Mouse (Mus musculus): ENCODE measurements at regions not wholly inside any gene's neighbourhood (a gene's known extent, or its start where the extent isn't known, plus 50 kb on each side); places are given as distances from the start of the nearest gene placed in this dataset.

DNA sequence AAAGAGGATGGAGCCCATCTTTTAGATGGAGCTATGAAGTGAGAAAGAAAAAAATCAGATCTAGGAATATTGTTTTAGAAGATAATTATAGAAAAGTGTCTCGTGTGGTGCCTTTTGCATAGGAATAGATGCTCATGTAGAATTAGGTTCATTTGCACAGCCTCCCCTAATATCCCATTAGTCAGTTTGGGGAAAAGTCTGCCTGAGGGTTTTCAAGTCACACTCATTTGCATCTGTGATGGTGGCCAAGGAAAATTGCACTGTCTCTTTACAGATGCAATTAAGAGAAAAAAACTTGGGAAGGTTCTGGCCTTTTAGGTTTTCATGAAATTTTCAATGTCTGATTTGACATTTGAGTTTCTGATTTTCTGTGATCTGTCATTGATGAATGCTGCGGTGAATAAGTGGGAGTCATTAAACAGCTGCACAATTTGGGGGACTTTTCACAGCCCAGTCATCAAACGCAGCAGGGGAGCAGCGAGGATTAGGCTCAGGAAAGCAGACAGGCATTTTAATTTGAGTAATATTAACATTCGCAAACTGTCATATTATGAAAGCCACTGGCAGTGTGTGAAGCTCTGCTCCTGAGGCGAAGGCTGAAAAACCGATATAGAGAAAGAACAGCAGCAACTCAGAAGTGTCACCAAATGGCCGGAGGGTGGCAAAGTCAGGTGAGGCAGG is 281.5 kb upstream of the Cxadr start:
- DNase-seq (ENCODE audit: low spot score in 2 of 2), result peak; percentile 3 to 12

DNA sequence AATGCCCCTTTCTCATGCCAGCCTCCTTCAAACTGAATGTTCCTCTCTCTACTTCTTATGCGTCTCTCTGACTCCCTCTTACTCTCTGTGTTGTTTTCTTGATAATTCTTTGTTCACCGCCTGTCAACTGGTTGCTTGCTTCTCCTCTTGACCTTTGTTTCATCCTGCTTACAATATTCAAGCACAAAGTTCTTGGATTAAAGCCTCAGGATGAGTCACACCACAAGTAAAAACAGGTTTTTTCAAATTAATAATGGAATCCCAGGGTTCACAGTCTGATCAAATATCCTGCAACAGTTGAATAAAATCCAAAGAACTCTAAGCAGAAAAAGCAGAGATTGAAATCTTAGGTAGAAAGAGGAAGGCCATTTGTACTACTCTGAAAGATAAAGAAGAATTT is 285.9 kb upstream of the Cxadr start:
- no peak for DNase-seq (ENCODE audit: low spot score in 2 of 2)

DNA sequence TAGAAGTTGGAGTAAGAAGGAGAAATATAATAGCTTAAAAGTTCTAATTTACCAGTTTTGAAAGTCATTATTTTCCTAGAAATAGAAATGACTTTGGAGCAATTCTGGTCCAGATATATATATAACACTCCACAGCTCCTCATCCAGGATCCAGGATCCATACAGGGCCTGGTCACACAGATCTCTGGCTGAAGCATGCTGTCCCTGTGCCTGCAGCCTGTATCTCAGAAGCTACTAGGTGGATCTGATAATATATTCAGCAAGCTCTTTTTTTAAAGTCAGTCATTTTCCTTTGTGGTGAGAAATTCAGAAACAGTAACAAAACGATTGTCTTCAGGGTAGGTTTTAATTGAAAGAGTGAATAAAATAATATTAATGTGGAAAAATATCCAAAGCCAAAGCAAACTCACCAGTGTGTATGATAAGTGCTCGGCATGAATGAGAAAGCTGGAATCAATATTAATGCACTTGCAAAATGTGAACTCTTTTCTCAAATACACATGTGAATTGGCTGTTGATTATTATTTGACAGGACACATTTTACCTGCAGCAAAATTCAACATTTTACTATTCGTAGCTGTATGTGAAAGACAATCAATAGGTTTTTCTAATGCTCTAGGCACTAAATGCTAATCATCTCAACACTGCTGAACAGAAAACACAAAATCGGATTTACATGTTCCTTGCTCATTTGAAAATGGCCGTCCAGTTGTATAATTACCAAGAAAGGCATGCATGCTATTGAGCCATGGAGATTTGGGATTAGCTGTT is 288.1 kb upstream of the Cxadr start:
- no peak for DNase-seq (ENCODE audit: low spot score in 2 of 2)

- DNase-seq (ENCODE audit: low spot score in 2 of 2), result no peak
Observed at GRCm38 (mm10) chr16:78004016-78004415, 297.3 kb upstream of the Cxadr start.

DNA sequence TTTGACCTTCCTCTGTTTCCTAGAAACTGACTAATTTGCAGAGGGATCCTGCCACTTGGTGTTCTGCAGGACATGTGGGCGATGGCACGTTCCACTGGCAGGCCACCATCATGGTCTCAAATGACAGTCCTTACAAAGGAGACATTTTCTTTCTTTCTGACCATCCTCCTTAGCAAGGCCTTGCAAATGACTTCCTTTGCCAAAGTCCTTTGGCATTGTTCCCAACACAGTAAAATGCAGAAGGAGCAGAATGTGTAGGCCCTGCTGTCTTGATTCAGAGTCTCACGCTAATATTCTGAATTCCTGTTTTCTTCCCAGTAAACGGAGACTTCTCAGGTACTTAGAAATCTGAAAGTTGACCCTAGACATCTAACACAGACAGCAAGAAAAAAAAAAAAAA is 308.3 kb upstream of the Cxadr start:
- DNase-seq (ENCODE audit: low spot score in 2 of 2), result no peak

DNA sequence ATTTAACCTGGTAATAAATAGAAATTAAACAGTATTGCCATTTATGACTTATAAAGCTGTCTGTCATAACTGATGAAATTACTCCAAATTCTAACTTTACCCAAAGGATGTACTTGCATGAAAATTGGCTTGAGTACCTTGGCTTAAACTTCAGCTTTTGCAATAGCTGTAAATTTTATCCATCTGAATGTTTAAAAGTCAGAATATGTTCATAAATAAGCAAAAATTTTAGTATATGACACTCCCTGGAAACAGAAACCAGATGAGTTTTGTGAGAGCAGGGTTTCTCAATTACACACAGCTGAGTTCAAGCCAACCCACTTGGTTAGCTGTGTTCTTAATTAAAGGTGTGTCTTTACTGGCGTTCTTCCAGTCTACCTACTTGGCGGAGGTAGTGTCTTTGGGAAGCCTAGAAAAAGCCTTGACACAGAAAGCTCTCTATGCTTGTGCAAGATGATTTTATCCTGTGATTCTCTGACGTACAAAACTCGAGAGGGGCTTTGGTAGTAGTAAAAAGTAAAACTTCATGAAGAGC is 311.4 kb upstream of the Cxadr start:
- DNase-seq (ENCODE audit: low spot score in 2 of 2), result no peak

- DNase-seq (ENCODE audit: low spot score in 2 of 2), result peak; percentile 24 to 27
Observed at GRCm38 (mm10) chr16:77989139-77989538, 312.1 kb upstream of the Cxadr start.

GRCm38 (mm10) chr16:77986884-77987529 is 314.3 kb upstream of the Cxadr start:
- DNase-seq (ENCODE audit: low spot score in 2 of 2), result peak; percentile 21 to 33

DNA sequence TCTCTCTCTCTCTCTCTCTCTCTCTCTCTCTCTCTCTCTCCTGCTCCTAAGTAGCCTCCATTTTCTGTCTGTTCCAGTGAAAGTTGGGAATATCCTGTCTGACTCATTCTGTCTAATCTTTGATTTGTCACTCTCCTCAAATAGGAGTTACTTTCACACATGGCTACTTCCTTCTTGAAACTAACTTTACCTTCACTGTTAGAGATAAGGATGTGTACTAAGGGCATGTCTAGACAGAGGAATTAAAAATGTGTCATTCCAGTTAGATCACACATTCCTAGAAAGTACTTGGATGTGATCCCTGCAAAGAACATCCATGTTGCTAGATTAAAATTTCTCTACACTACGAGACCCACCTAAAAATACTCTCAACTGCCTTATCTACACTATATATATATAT is 346.9 kb upstream of the Gm11146 start:
- no peak for DNase-seq (ENCODE audit: low spot score in 2 of 2)

- no peak for DNase-seq (ENCODE audit: low spot score in 2 of 2)
Observed at GRCm38 (mm10) chr16:77945442-77945841, 343.5 kb upstream of the Gm11146 start.

DNA sequence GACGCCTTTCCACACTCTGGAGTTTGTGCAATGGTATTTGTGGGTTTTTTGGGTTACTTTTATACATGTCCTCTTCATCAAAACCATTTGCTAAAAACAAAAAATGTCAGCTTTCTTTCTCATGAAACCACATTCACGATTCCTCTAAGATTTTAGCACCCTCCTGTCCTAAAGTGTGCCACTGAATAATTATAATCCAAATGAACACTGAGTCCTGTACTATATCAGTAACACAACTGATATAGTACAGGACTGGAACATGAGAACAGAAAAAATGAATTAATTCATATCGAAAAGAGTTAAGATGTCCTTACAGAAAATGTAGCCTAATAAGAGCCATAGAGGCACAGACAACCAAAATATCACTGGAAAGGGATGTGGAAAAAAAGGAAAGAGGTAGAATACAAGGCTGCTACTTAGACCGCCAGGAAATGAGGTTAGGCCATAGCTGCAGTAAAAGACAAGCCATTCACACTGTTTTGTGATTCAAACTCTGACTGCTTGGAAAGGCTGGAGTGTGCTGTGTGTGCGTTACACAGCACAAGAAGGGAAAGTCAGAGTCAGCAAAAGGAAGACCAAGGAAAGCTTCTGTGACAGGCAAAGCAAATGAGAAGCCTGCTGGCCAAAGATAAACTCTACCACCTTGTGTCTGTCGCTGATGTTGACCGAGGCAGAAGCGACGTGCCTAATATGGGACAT is 329.3 kb upstream of the Gm11146 start:
- DNase-seq (ENCODE audit: low spot score in 2 of 2), result no peak

- DNase-seq (ENCODE audit: low spot score in 2 of 2), result no peak
Observed at GRCm38 (mm10) chr16:77914160-77915070, 312.5 kb upstream of the Gm11146 start.

DNA sequence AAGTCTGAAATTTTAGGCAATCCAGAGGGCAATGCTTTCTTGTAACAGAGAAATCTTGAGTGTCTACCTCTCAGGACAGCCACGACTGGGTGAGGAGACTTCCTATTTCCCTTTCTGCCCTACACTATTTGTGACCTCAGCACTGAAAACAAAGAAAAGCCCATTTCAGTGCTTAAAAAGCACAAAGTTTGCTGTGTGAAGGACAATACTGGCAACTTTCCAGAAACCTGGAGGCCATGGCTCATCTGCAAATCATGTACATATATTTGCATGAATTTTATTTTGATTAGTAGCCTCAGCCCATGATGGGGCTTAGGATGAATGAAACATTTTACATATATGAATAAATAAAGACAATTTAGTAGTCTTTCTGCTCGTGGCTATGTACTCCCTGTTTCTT is 292.4 kb upstream of the Gm11146 start:
- DNase-seq (ENCODE audit: low spot score in 2 of 2), result no peak

GRCm38 (mm10) chr16:77893690-77894089 is 291.8 kb upstream of the Gm11146 start:
- DNase-seq (ENCODE audit: low spot score in 2 of 2), result no peak

GRCm38 (mm10) chr16:77892731-77893130 is 290.8 kb upstream of the Gm11146 start:
- no peak for DNase-seq (ENCODE audit: low spot score in 2 of 2)

GRCm38 (mm10) chr16:77889348-77889747 is 287.5 kb upstream of the Gm11146 start:
- no peak for DNase-seq (ENCODE audit: low spot score in 2 of 2)

- peak; percentile 16 to 31 for DNase-seq (ENCODE audit: low spot score in 2 of 2)
Observed at GRCm38 (mm10) chr16:77885060-77885679, 283.3 kb upstream of the Gm11146 start.

DNA sequence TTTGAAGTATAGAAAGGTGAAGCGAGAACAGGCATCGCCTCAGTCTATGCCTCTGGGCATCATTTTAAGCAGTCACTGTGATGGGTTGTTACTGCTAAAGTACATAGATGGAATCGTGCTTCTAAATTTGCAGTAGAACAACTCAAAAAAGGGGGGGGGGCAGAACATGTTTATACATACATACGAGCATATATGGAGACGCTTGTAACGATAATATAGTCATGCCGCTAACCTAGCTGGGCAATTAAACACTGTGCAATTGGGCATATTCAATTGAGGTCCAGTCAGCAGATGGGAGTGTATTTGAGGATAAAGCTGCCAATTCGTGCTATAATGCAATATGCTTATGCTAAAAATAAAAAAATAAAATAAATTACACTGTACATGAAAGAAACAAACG is 282.6 kb upstream of the Gm11146 start:
- DNase-seq (ENCODE audit: low spot score in 2 of 2), result no peak

DNA sequence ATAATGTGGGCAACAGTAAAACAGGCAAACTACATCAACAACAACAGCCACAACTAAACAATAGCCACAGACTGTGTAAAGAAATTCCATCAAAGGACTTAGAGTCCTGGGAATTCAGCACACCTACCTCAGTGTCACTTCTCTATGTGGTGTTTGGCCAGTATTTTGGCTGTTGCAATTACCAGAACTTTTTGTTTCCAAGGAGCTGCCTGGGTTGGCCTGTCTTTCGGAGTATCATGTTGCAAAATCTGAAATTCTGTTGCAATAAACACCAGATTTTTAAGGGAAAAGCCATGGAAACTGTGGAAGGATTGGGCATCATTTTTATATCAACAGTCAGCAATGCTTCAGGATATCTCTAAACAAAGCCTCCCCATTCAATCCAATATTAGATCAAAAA is 275.1 kb upstream of the Gm11146 start:
- DNase-seq (ENCODE audit: low spot score in 2 of 2), result no peak

GRCm38 (mm10) chr16:77863246-77863645 is 261.4 kb upstream of the Gm11146 start:
- no peak for DNase-seq (ENCODE audit: low spot score in 2 of 2)
